Mouse (Mus musculus): ENCODE measurements around the gene Nadsyn1. TPM values are rescaled to one million over a fixed set of nuclear protein-coding genes. Genes with fewer than 3 reads are reported as not detected.

Nadsyn1 gene
- polyA plus RNA-seq, 1 experiment from 2014 or later, result 8.2 TPM

DNA sequence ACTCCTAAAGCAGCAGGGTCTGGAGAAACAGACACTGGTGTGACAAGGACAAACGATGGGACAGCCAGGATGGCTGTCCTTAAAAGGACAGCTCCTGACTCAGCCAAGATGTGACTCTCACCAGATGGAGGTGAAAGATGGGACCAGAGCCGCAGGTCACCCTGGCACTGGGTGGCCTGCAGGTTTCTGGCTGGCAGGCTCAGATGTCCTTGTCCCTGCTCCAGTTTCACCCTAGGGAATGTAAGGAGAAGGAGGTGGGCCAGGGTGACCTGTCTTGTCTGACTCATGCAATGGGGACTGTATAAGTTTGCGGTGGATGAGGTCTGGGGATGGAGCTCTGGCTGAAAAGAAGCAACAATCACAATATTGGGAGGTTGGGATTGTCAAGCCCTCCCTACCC, 70.0 kb downstream of the Nadsyn1 start:
- no peaks in the 10 kb centered on the region for H3K36me3 ChIP-seq (ENCODE audit: control insufficient read depth, insufficient read depth, low read length)
- no peaks in the 10 kb centered on the region for H3K9me3 ChIP-seq (ENCODE audit: control insufficient read depth, low read length)
- H3K4me1 ChIP-seq (replicated peaks; ENCODE audit: control insufficient read depth, insufficient read depth, low read length), result no peaks in the 10 kb centered on the region; the same call in 1 of the 2 replicates
- no peak overlapping the region for H3K4me3 ChIP-seq (ENCODE audit: low read depth, low read length)
- WGBS, result 89% methylated on average over 3 of the region's 3 CpGs
- no peak overlapping the region for H3K9ac ChIP-seq (ENCODE audit: low read length)
- ATAC-seq (replicated peaks; ENCODE audit: low FRiP score), result no peak
- no peak overlapping the region for H3K4me2 ChIP-seq (ENCODE audit: low read depth, low read length, severe bottlenecking)
- DNase-seq (ENCODE audit: low spot score), result no peak
- no peak overlapping the region for H3K27ac ChIP-seq (ENCODE audit: low read depth, low read length)
- H3K27me3 ChIP-seq (ENCODE audit: control insufficient read depth, insufficient read depth, low read length), result peaks cover 10% of the 10 kb centered on the region

DNA sequence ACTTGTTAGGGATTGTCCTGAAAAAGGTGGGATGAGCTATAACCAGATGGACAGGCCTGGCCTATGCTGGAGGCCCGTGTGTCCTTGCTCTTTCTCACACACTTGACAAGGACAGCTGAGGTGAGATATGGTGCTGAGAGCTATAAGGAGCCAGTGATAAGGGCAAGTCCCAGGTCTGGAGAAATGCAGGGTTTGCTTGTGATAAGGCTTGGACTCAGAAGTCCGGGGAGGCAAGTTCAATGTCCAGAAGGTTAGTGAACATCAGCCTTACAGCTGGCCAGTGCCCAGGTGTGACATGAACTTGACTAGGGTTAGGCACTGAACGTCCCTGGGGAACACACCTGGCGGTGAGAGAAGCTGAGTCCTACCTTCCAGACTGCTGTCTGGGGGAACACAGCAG, 70.6 kb downstream of the Nadsyn1 start:
- Histone ChIP-seq H3K27me3 (ENCODE audit: control insufficient read depth, insufficient read depth, low read length) (peaks cover 10% of the 10 kb centered on the region), H3K4me1 (replicated peaks; ENCODE audit: control insufficient read depth, insufficient read depth, low read length) (no peaks in the 10 kb centered on the region; the same call in 1 of the 2 replicates), H3K4me2 (ENCODE audit: low read depth, low read length, severe bottlenecking) (no peak overlapping the region), H3K9me3 (ENCODE audit: control insufficient read depth, low read length) (no peaks in the 10 kb centered on the region), H3K4me3 (ENCODE audit: low read depth, low read length) (no peak overlapping the region), H3K27ac (ENCODE audit: low read depth, low read length) (no peak overlapping the region), H3K9ac (ENCODE audit: low read length) (no peak overlapping the region), H3K36me3 (ENCODE audit: control insufficient read depth, insufficient read depth, low read length) (no peaks in the 10 kb centered on the region)
- DNase-seq (ENCODE audit: low spot score) (no peak), ATAC-seq (replicated peaks; ENCODE audit: low FRiP score) (no peak)
- 71% methylated on average over 4 of the region's 4 CpGs for WGBS

DNA sequence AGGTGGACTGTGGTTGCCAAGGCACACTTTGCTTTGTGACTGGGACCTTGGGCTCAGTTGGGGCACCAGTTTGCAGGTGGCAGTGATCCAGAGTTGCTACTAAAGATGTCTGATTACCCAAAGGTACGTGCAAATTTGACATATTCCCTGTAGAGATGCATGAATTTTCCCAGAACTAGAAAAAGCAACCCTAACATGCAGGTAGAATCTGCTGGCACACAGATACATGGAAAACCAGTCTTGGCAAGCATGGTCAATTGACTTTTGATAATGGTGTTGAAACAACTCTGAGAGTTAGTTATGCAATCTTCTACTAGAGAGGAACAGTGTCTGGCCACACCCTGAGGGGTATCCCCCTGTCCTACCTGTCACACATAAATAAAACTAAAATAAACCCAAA, 71.3 kb downstream of the Nadsyn1 start:
- Histone ChIP-seq H3K27me3 (ENCODE audit: control insufficient read depth, insufficient read depth, low read length) (peaks cover 10% of the 10 kb centered on the region), H3K36me3 (ENCODE audit: control insufficient read depth, insufficient read depth, low read length) (no peaks in the 10 kb centered on the region), H3K9ac (ENCODE audit: low read length) (no peak overlapping the region), H3K27ac (ENCODE audit: low read depth, low read length) (no peak overlapping the region), H3K4me1 (replicated peaks; ENCODE audit: control insufficient read depth, insufficient read depth, low read length) (no peaks in the 10 kb centered on the region; the same call in 1 of the 2 replicates), H3K4me2 (ENCODE audit: low read depth, low read length, severe bottlenecking) (no peak overlapping the region), H3K4me3 (ENCODE audit: low read depth, low read length) (no peak overlapping the region), H3K9me3 (ENCODE audit: control insufficient read depth, low read length) (no peaks in the 10 kb centered on the region)
- no peak for ATAC-seq (replicated peaks; ENCODE audit: low FRiP score)
- 76% methylated on average over 1 of the region's 1 CpGs for WGBS
- no peak for DNase-seq (ENCODE audit: low spot score)

DNA sequence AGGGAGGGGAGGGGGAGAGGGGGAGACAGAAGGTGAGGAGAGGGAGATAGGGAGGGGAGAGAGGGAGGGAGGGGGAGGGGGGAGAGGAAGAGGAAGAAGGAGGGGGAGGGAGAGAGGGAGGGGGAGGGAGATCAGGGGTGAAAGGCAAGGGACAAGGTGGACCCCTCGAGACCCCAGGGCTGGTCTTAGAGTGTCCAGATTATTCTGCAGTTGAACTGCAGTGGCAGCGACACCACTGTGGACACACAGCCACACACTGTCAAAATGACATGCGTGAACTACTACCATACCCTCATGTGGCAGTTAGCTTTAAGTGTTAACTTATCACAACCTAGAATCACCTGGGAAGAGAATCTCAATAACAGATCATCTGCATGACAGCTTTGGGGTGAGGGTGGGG, 73.6 kb downstream of the Nadsyn1 start:
- ATAC-seq (replicated peaks; ENCODE audit: low FRiP score), result 0 out of 2 replicates have a peak, but pooled peaks have one; percentile 26
- no peak overlapping the region for H3K4me2 ChIP-seq (ENCODE audit: low read depth, low read length, severe bottlenecking)

DNA sequence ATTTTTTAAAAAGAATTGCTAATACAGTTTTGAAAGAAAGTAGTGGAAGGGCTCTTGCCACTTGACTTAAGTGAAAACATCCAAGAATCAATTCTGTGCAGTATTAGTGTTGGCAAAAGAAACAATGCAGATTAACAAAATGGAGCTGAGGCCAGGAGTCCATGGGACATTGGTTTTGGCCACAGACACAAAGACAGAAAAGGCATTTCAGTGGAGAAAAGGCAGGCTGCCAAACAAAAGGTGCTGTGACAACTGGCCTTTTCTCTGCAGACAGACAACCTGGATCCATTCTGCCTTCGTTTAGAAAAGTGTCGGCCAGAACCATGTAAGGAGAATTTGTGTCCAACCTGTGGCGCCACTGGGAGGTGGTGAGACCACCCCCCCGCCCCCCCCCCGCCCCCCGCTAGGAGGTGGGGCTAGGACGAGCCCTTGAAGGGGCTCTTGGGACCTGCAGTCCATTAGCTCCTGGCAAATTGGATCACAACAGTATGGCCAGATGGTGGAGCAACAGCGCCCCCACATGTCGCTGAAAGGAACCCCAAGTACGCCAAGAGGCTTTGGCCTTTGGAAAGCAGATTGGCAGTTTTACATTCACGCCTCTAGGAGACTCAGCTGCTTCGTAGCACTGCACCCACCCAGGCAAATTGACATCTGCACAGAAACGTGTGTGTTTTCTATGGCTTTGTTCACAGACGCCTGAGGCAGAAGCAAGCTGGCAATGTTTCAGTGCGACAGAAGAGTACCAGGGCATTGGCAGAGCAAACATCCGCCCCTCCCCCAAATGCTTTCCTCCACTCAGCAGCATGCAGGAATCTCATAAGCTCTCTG, 74.4 kb downstream of the Nadsyn1 start:
- Histone ChIP-seq H3K9ac (ENCODE audit: low read length) (0 out of 2 replicates have a peak overlapping the region, but pooled peaks have one; percentile 27), H3K27ac (ENCODE audit: low read depth, low read length) (no peak overlapping the region), H3K36me3 (ENCODE audit: control insufficient read depth, insufficient read depth, low read length) (no peaks in the 10 kb centered on the region), H3K27me3 (ENCODE audit: control insufficient read depth, insufficient read depth, low read length) (no peaks in the 10 kb centered on the region), H3K4me1 (replicated peaks; ENCODE audit: control insufficient read depth, insufficient read depth, low read length) (no peaks in the 10 kb centered on the region; the same call in 1 of the 2 replicates), H3K4me3 (ENCODE audit: low read depth, low read length) (no peak overlapping the region), H3K4me2 (ENCODE audit: low read depth, low read length, severe bottlenecking) (peak overlapping the region; percentile 36), H3K9me3 (ENCODE audit: control insufficient read depth, low read length) (no peaks in the 10 kb centered on the region)
- 2% methylated on average over 16 of the region's 16 CpGs for WGBS
- ATAC-seq (replicated peaks; ENCODE audit: low FRiP score) (peak; percentile 86), DNase-seq (ENCODE audit: low spot score) (peak; percentile 95)

More for the DNA sequence above, 73.6 kb downstream of the Nadsyn1 start:
- 73% methylated on average over 3 of the region's 3 CpGs for WGBS
- no peak overlapping the region for H3K9ac ChIP-seq (ENCODE audit: low read length)
- H3K36me3 ChIP-seq (ENCODE audit: control insufficient read depth, insufficient read depth, low read length), result no peaks in the 10 kb centered on the region
- no peaks in the 10 kb centered on the region; the same call in 1 of the 2 replicates for H3K4me1 ChIP-seq (replicated peaks; ENCODE audit: control insufficient read depth, insufficient read depth, low read length)
- DNase-seq (ENCODE audit: low spot score), result no peak
- H3K27ac ChIP-seq (ENCODE audit: low read depth, low read length), result no peak overlapping the region
- no peaks in the 10 kb centered on the region for H3K27me3 ChIP-seq (ENCODE audit: control insufficient read depth, insufficient read depth, low read length)
- no peak overlapping the region for H3K4me3 ChIP-seq (ENCODE audit: low read depth, low read length)
- no peaks in the 10 kb centered on the region for H3K9me3 ChIP-seq (ENCODE audit: control insufficient read depth, low read length)

Small RNAs within 50 kb of the gene (microRNA-seq; reads per million reads assigned to microRNA genes)
- gene Gm22064 (ENCODE audit: insufficient number of aligned reads), result not detected

Other genes with a start within 250 kb of the Nadsyn1 start
- gene Cars, start 222.8 kb downstream of the Nadsyn1 start, polyA plus RNA-seq (2014; fragmentation: Nextera tagmentation; extraction: Ambion mirVana), result 72.6 and 83.1 TPM in 2 replicates
- gene Tnfrsf26, start 194.1 kb downstream of the Nadsyn1 start, polyA plus RNA-seq (2014; fragmentation: Nextera tagmentation; extraction: Ambion mirVana), result 0.17 and 0.48 TPM in 2 replicates
- gene Tnfrsf22, start 173.2 kb downstream of the Nadsyn1 start, polyA plus RNA-seq (2014; fragmentation: Nextera tagmentation; extraction: Ambion mirVana), result 8.1 and 9.8 TPM in 2 replicates
- gene Tnfrsf23, start 137.0 kb downstream of the Nadsyn1 start, polyA plus RNA-seq (2014; fragmentation: Nextera tagmentation; extraction: Ambion mirVana), result not detected in 2 replicates
- gene Osbpl5, start 65.9 kb downstream of the Nadsyn1 start, polyA plus RNA-seq (2014; fragmentation: Nextera tagmentation; extraction: Ambion mirVana), result 12.9 and 13.3 TPM in 2 replicates
- gene Mrgprg, start 55.9 kb downstream of the Nadsyn1 start, polyA plus RNA-seq (2014; fragmentation: Nextera tagmentation; extraction: Ambion mirVana), result not detected in 2 replicates
- gene Mrgpre, start 38.3 kb downstream of the Nadsyn1 start, polyA plus RNA-seq (2014; fragmentation: Nextera tagmentation; extraction: Ambion mirVana), result 2.1 and 2.6 TPM in 2 replicates
- gene Dhcr7, start 296 bp upstream of the Nadsyn1 start, polyA plus RNA-seq (2014; fragmentation: Nextera tagmentation; extraction: Ambion mirVana), result 88.8 and 95.4 TPM in 2 replicates
- gene Gm498, start 44.0 kb upstream of the Nadsyn1 start, polyA plus RNA-seq (2014; fragmentation: Nextera tagmentation; extraction: Ambion mirVana), result not detected in 2 replicates
- gene Shank2, start 179.1 kb upstream of the Nadsyn1 start, polyA plus RNA-seq (2014; fragmentation: Nextera tagmentation; extraction: Ambion mirVana), result 2.2 TPM in 2 replicates